17 mouse cellular contexts compared by ENCODE assay signal in the genomic region with DNA sequence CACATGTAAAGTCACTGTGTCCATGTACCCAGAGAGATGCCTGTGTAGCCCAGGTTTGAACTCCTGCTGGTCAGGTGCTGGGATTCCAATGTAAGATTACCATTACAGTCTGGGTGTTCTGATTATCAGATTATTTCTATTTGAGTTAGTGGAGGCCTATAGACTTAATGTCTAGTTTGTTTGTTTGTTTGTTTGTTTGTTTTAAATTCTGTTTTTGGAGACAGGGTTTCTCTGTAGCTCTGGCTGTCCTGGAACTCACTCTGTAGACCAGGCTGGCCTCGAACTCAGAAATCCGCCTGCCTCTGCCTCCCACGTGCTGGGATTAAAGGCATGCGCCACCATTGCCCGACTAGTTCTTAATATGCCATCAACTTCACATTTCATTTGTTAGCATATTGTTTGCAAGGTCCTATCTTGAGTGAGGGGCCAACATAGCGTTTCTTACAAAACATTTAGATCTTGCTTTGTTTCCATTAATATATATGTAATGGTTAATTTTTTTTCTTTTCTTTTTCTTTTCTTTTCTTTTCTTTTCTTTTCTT. TPM values are rescaled to one million over a fixed set of nuclear protein-coding genes. Genes with fewer than 3 reads are reported as not detected.
DNase-seq lines count a peak whose midpoint lies in the region; ATAC-seq and TF ChIP-seq lines count a peak whose summit lies in the region.
"Had no signal": no experiment of that assay in that cellular context is flagged by ENCODE, and none has a peak within 500 bp of the region (broad histone marks: within the 10 kb centered on the region; RNA-seq: fewer than 3 reads in every experiment).

No protein-coding gene starts in this region.

- peaks cover 75% of the 10 kb centered on the region for H3K4me1 ChIP-seq in erythroblast, embryonic 14.5 days (ENCODE audit: control insufficient read depth)
- peaks cover 32% of the 10 kb centered on the region for H3K4me1 ChIP-seq in kidney, embryonic 16.5 days (ENCODE audit: insufficient read depth, low read length)
- H3K4me1 ChIP-seq in MEL (ENCODE audit: control insufficient read depth in 1 of 2, insufficient read depth in 2 of 2, low read length in 2 of 2) = peaks cover 16 to 17% of the 10 kb centered on the region in 2 experiments
- peaks cover 71% of the 10 kb centered on the region for H3K4me1 ChIP-seq in liver, embryonic 12.5 days

- no peak overlapping the region for H3K27ac ChIP-seq in kidney, embryonic 16.5 days (ENCODE audit: low read length)
- H3K27ac ChIP-seq in MEL (ENCODE audit: control insufficient read depth, low read depth, low read length) = no peak overlapping the region
- peak overlapping the region; percentile 92 for H3K27ac ChIP-seq in liver, embryonic 12.5 days
- H3K27ac ChIP-seq: limb, embryonic 15.5 days; midbrain, embryonic 15.5 days; neural tube, embryonic 15.5 days had no signal

- no peak for TF ChIP-seq EP300 in MEL (IDR thresholded peaks at IDR 0.05; ENCODE audit: low read depth in 1 of 2, low read length in 2 of 2)

- H3K4me3 ChIP-seq in erythroblast, embryonic 14.5 days (replicated peaks) = peak overlapping the region; percentile 97
- H3K4me3 ChIP-seq in kidney, embryonic 16.5 days (ENCODE audit: low read length) = peak overlapping the region; percentile 91
- H3K4me3 ChIP-seq in MEL (ENCODE audit: control insufficient read depth in 1 of 2, insufficient read depth in 1 of 2, low read depth in 2 of 2, low read length in 2 of 2) = peak overlapping the region; percentile 97 to 99
- H3K4me3 ChIP-seq in liver, embryonic 12.5 days = peak overlapping the region; percentile 97
- H3K4me3 ChIP-seq: midbrain, embryonic 15.5 days; neural tube, embryonic 15.5 days had no signal

- DNase-seq in kidney, adult 11 months = no peak
- DNase-seq in MEL (ENCODE audit: low read depth, low spot score) = no peak
- no peak for DNase-seq in adrenal gland, postnatal 14 days
- no peak for DNase-seq in cerebellum, postnatal 14 days
- DNase-seq: adrenal gland, postnatal 10 days; heart, postnatal 36 days; kidney, adult 8-10 months; right cerebral cortex, postnatal 25 days had no signal

- ATAC-seq in erythroblast, adult 5-6 weeks (replicated peaks; ENCODE audit: low FRiP score, poor library complexity, severe bottlenecking) = no peak
- no peak for ATAC-seq in kidney, embryonic 16.5 days (ENCODE audit: low FRiP score, low TSS enrichment)
- no peak for ATAC-seq in liver, embryonic 12.5 days
- ATAC-seq: midbrain, embryonic 15.5 days had no signal

- no peak overlapping the region for H3K9ac ChIP-seq in kidney, embryonic 16.5 days (replicated peaks; ENCODE audit: low read length)
- peak overlapping the region; percentile 92 for H3K9ac ChIP-seq in MEL (ENCODE audit: control insufficient read depth, low read depth, low read length, poor library complexity, severe bottlenecking)
- H3K9ac ChIP-seq in liver, embryonic 12.5 days = peak overlapping the region; percentile 99
- H3K9ac ChIP-seq: limb, embryonic 15.5 days; midbrain, embryonic 15.5 days; neural tube, embryonic 15.5 days had no signal

- H3K9me3 ChIP-seq in erythroblast, embryonic 14.5 days (ENCODE audit: control insufficient read depth, low read length) = no peaks in the 10 kb centered on the region
- H3K9me3 ChIP-seq in kidney, embryonic 16.5 days (ENCODE audit: low read length) = no peaks in the 10 kb centered on the region
- no peaks in the 10 kb centered on the region for H3K9me3 ChIP-seq in MEL (replicated peaks; ENCODE audit: insufficient read depth, low read length)
- no peaks in the 10 kb centered on the region for H3K9me3 ChIP-seq in liver, embryonic 12.5 days (replicated peaks)
- H3K9me3 ChIP-seq: limb, embryonic 15.5 days; midbrain, embryonic 15.5 days; neural tube, embryonic 15.5 days had no signal

- H3K79me2 ChIP-seq in MEL (ENCODE audit: control insufficient read depth, insufficient read depth, low read length, poor library complexity) = peaks cover 91% of the 10 kb centered on the region

- no peak for TF ChIP-seq RAD21 in MEL (IDR thresholded peaks at IDR 0.05; ENCODE audit: low read depth, low read length)

- no peak for TF ChIP-seq CTCF in MEL (IDR thresholded peaks at IDR 0.05 in 2 of 3, conservative IDR thresholded peaks at IDR 0.05 in 1 of 3; ENCODE audit: control insufficient read depth in 1 of 3, insufficient read depth in 1 of 3, low read depth in 2 of 3, low read length in 3 of 3, poor library complexity in 1 of 3, severe bottlenecking in 1 of 3)

- peak overlapping the region; percentile 85; the same call in 1 of the 2 replicates for H3K4me2 ChIP-seq in kidney, embryonic 16.5 days (replicated peaks; ENCODE audit: low read depth, low read length)
- H3K4me2 ChIP-seq in liver, embryonic 12.5 days = peak overlapping the region; percentile 99
- H3K4me2 ChIP-seq: midbrain, embryonic 15.5 days had no signal

- no peaks in the 10 kb centered on the region for H3K27me3 ChIP-seq in erythroblast, embryonic 14.5 days (ENCODE audit: control insufficient read depth)
- no peaks in the 10 kb centered on the region for H3K27me3 ChIP-seq in kidney, embryonic 16.5 days (ENCODE audit: insufficient read depth, low read length)
- no peaks in the 10 kb centered on the region for H3K27me3 ChIP-seq in MEL (ENCODE audit: control insufficient read depth in 1 of 2, insufficient read depth in 2 of 2, low read length in 2 of 2)
- no peaks in the 10 kb centered on the region for H3K27me3 ChIP-seq in liver, embryonic 12.5 days (replicated peaks)
- H3K27me3 ChIP-seq: limb, embryonic 15.5 days; midbrain, embryonic 15.5 days; neural tube, embryonic 15.5 days had no signal

- no peak; a peak in 1 of 4 replicates for TF ChIP-seq POLR2A in MEL (IDR thresholded peaks at IDR 0.05; ENCODE audit: control insufficient read depth in 1 of 2, insufficient read depth in 1 of 2, low read depth in 1 of 2, low read length in 2 of 2, poor library complexity in 1 of 2)

- WGBS in kidney, embryonic 16.5 days = 83% methylated on average over 6 of the region's 6 CpGs
- 44% methylated on average over 6 of the region's 6 CpGs for WGBS in liver, embryonic 12.5 days (ENCODE audit: insufficient replicate concordance)

- H3K36me3 ChIP-seq in erythroblast, embryonic 14.5 days (ENCODE audit: control insufficient read depth) = peaks cover 33% of the 10 kb centered on the region
- H3K36me3 ChIP-seq in kidney, embryonic 16.5 days (ENCODE audit: insufficient read depth, low read length) = no peaks in the 10 kb centered on the region
- peaks cover 26 to 44% of the 10 kb centered on the region in 2 experiments for H3K36me3 ChIP-seq in MEL (ENCODE audit: control insufficient read depth in 1 of 2, insufficient read depth in 2 of 2, low read length in 2 of 2)
- H3K36me3 ChIP-seq in liver, embryonic 12.5 days = peaks cover 19% of the 10 kb centered on the region; the same call in 1 of the 2 replicates
- H3K36me3 ChIP-seq: limb, embryonic 15.5 days; midbrain, embryonic 15.5 days; neural tube, embryonic 15.5 days had no signal

TF ChIP-seq in MEL, 35 proteins besides CTCF, POLR2A, EP300 and RAD21 (continues in another document):
- TF ChIP-seq KAT2A (conservative IDR thresholded peaks at IDR 0.05; ENCODE audit: low read depth, low read length) = no peak
- TF ChIP-seq GABPA (IDR thresholded peaks at IDR 0.05; ENCODE audit: low read depth, low read length) = no peak
- 0 out of 2 replicates have a peak, but pooled peaks have one; percentile 59 for TF ChIP-seq MYC (IDR thresholded peaks at IDR 0.05; ENCODE audit: low read depth, low read length)
- TF ChIP-seq MAX (IDR thresholded peaks at IDR 0.05; ENCODE audit: low read length) = no peak; the same call in 1 of the 2 replicates
- TF ChIP-seq NRF1 (IDR thresholded peaks at IDR 0.05; ENCODE audit: insufficient read depth, low read depth, low read length, poor library complexity, severe bottlenecking) = no peak
- no peak for TF ChIP-seq USF2 (IDR thresholded peaks at IDR 0.05; ENCODE audit: borderline replicate concordance in 1 of 2, insufficient read depth in 1 of 2, low read depth in 1 of 2, low read length in 2 of 2)
- TF ChIP-seq SIN3A (IDR thresholded peaks at IDR 0.05; ENCODE audit: low read length) = peak; percentile 28; the same call in 1 of the 2 replicates
- no peak for TF ChIP-seq NELFE (IDR thresholded peaks at IDR 0.05; ENCODE audit: low read depth, low read length)

RNA-seq across cellular contexts. Expression of gene Hnrnpf, which starts 10.1 kb away (rescaled TPM):
- polyA plus RNA-seq in erythroblast, embryonic 14.5 days (2012) = 13.1 and 14.1 TPM in 2 replicates
- total RNA-seq in erythroblast, adult 5-6 weeks (2015; ENCODE audit: low replicate concordance) = 169 and 187 TPM in 2 replicates
- 279 and 303 TPM in 2 replicates for total RNA-seq in erythroblast, adult 5-6 weeks (2017; ENCODE audit: low replicate concordance)
- polyA plus RNA-seq in kidney, embryonic 16.5 days (2015; fragmentation: Nextera tagmentation; extraction: Ambion mirVana) = 793 and 842 TPM in 2 replicates
- total RNA-seq in MEL (2012; rRNA removed) = 868 and 882 TPM in 2 replicates
- 1,000 to 10,000 TPM in 1 of 2 experiments, 100 to 1,000 TPM in 1; 722 to 2,287 TPM for polyA plus RNA-seq in MEL (2012; ENCODE audit: insufficient read depth in 1 of 2, insufficient read length in 2 of 2, low read depth in 1 of 2, low replicate concordance in 2 of 2, missing spikeins in 1 of 2)
- 702 and 711 TPM in 2 replicates for polyA plus RNA-seq in liver, embryonic 12.5 days (2016; fragmentation: Nextera tagmentation; extraction: Ambion mirVana)
- total RNA-seq in adrenal gland, postnatal 14 days (2021) = 385 and 431 TPM in 2 replicates

RNA-seq across cellular contexts. Expression of gene Fxyd4, which starts 27.3 kb away (rescaled TPM):
- not detected in 2 replicates for polyA plus RNA-seq in erythroblast, embryonic 14.5 days (2012)
- not detected in 2 replicates for total RNA-seq in erythroblast, adult 5-6 weeks (2015; ENCODE audit: low replicate concordance)
- not detected in 2 replicates for total RNA-seq in erythroblast, adult 5-6 weeks (2017; ENCODE audit: low replicate concordance)
- polyA plus RNA-seq in kidney, embryonic 16.5 days (2015; fragmentation: Nextera tagmentation; extraction: Ambion mirVana) = 98.1 and 98.5 TPM in 2 replicates
- total RNA-seq in MEL (2012; rRNA removed) = not detected in 2 replicates
- under 1 TPM in 1 of 2 experiments, not detected in 1; 0.22 TPM for polyA plus RNA-seq in MEL (2012; ENCODE audit: insufficient read depth in 1 of 2, insufficient read length in 2 of 2, low read depth in 1 of 2, low replicate concordance in 2 of 2, missing spikeins in 1 of 2)
- polyA plus RNA-seq in liver, embryonic 12.5 days (2016; fragmentation: Nextera tagmentation; extraction: Ambion mirVana) = 0.72 and 0.73 TPM in 2 replicates
- total RNA-seq in adrenal gland, postnatal 14 days (2021) = not detected in 2 replicates
- total RNA-seq: adrenal gland, postnatal 10 days; gastrocnemius, adult 18-20 months; heart, postnatal 36 days; layer of hippocampus, postnatal 10 days had no signal

RNA-seq across cellular contexts. Expression of gene Zfp239, which starts 48.3 kb away (rescaled TPM):
- polyA plus RNA-seq in erythroblast, embryonic 14.5 days (2012) = 0.03 and 0.04 TPM in 2 replicates
- total RNA-seq in erythroblast, adult 5-6 weeks (2015; ENCODE audit: low replicate concordance) = not detected in 2 replicates
- total RNA-seq in erythroblast, adult 5-6 weeks (2017; ENCODE audit: low replicate concordance) = 0.77 and 0.98 TPM in 2 replicates
- 11.5 and 12.6 TPM in 2 replicates for polyA plus RNA-seq in kidney, embryonic 16.5 days (2015; fragmentation: Nextera tagmentation; extraction: Ambion mirVana)
- total RNA-seq in MEL (2012; rRNA removed) = 17.9 and 20.4 TPM in 2 replicates
- polyA plus RNA-seq in MEL (2012; ENCODE audit: insufficient read depth in 1 of 2, insufficient read length in 2 of 2, low read depth in 1 of 2, low replicate concordance in 2 of 2, missing spikeins in 1 of 2) = 10 to 100 TPM in 1 of 2 experiments, not detected in 1; 18.6 TPM
- polyA plus RNA-seq in liver, embryonic 12.5 days (2016; fragmentation: Nextera tagmentation; extraction: Ambion mirVana) = 4.7 and 5.6 TPM in 2 replicates
- total RNA-seq in adrenal gland, postnatal 14 days (2021) = 3.1 and 3.6 TPM in 2 replicates

Comparison
In these comparisons a context has a peak if more than half of its experiments do, and no peak if none do; other contexts are left out.
1. RNA of gene Hnrnpf, which starts 10.1 kb away (polyA plus RNA-seq): 722 to 2,287 TPM in MEL, 793 to 842 TPM in kidney, embryonic 16.5 days and 702 to 711 TPM in liver, embryonic 12.5 days; 13.1 to 14.1 TPM in erythroblast, embryonic 14.5 days; every median in the first group is over 10 times any median in the second.
2. RNA of gene Fxyd4, which starts 27.3 kb away (polyA plus RNA-seq): 98.1 to 98.5 TPM in kidney, embryonic 16.5 days; 0.72 to 0.73 TPM in liver, embryonic 12.5 days, 0.22 TPM in MEL and not detected in erythroblast, embryonic 14.5 days; every median in the first group is over 10 times any median in the second.
3. Peak in every context shown above with its lines, with median percentiles within 50 percentile points of each other: H3K4me3 ChIP-seq.